Mouse (Mus musculus) erythroid progenitor cell, adult 5-6 weeks (primary cell): ENCODE measurements around the gene Klc1. TPM values are rescaled to one million over a fixed set of nuclear protein-coding genes. Genes with fewer than 3 reads are reported as not detected.

Source experiments
- ATAC-seq: replicated peaks from 2 replicates; pipeline ENCODE4 v1.8.0; 2016; ENCODE audit warnings: moderate number of reproducible peaks, mild to moderate bottlenecking, moderate TSS enrichment, inconsistent platforms; ENCODE audit not compliant: poor library complexity, low FRiP score, severe bottlenecking
- total RNA-seq, 2 experiments: library from RNA; stranded (forward) in 1 of 2; stranded (reverse) in 1 of 2; fragments of 150-400 nt in 1 of 2; fragments of 186-747, 209-891 nt in 1 of 2; gene quantifications; 2 replicates each; pipeline versions ENCODE4 v1.2.3 to v1.2.4; 2015 to 2017; ENCODE audit warnings: low replicate concordance in 2 of 2

Klc1 gene
- total RNA-seq, 2 experiments from 2014 or later = 18.0 to 63.6 TPM

GRCm38 (mm10) chr12:111769306-111769705 is 10.7 kb downstream of the Klc1 start:
- no peak for ATAC-seq

GRCm38 (mm10) chr12:111769816-111770577 is 11.3 kb downstream of the Klc1 start:
- ATAC-seq = no peak

- no peak for ATAC-seq
Measured at GRCm38 (mm10) chr12:111770651-111771050, 12.0 kb downstream of the Klc1 start.

DNA sequence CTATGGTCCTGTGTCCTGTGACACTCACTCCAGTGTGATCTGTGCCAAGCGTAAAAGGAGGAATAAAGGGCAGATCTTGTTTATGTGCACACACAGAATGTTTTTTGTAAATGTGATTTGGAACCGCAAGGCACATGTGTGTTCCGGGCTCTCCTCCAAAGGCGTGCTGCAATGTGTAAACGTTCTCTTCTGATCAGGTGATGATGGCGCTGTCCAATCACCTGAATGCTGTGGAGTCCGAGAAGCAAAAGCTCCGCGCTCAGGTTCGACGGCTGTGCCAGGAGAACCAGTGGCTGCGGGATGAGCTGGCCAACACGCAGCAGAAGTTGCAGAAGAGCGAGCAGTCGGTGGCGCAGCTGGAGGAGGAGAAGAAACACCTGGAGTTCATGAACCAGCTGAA is 15.5 kb downstream of the Klc1 start:
- no peak for ATAC-seq

DNA sequence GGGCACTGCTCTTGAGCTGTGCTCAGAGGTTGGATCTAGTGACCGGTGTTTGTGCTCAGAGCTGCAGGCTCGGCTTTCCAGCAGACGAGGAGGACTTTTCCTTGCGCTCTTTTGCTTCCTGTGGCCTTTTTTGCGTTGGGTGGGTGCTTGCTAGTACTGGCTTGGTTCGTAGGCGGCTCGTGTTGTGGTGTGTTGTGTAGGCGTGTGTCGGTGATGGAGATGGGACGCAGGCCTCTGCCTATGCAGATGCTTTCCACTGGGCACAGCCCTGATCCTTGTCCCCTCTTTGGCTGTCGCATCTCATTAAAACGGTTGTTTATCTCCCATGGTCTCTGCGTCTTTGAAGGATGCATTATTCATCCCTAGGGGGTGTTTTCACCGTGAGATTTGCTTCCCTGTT is 16.2 kb downstream of the Klc1 start:
- no peak for ATAC-seq

- ATAC-seq = no peak
Measured at GRCm38 (mm10) chr12:111777919-111778318, 19.3 kb downstream of the Klc1 start.

- no peak for ATAC-seq
Measured at GRCm38 (mm10) chr12:111779544-111779943, 20.9 kb downstream of the Klc1 start.

- no peak for ATAC-seq
Measured at GRCm38 (mm10) chr12:111785174-111785573, 26.5 kb downstream of the Klc1 start.

- ATAC-seq = no peak
Measured at GRCm38 (mm10) chr12:111787015-111787414, 28.4 kb downstream of the Klc1 start.

GRCm38 (mm10) chr12:111790090-111790489 is 31.4 kb downstream of the Klc1 start:
- no peak for ATAC-seq

- no peak for ATAC-seq
Measured at GRCm38 (mm10) chr12:111790631-111791030, 32.0 kb downstream of the Klc1 start.

DNA sequence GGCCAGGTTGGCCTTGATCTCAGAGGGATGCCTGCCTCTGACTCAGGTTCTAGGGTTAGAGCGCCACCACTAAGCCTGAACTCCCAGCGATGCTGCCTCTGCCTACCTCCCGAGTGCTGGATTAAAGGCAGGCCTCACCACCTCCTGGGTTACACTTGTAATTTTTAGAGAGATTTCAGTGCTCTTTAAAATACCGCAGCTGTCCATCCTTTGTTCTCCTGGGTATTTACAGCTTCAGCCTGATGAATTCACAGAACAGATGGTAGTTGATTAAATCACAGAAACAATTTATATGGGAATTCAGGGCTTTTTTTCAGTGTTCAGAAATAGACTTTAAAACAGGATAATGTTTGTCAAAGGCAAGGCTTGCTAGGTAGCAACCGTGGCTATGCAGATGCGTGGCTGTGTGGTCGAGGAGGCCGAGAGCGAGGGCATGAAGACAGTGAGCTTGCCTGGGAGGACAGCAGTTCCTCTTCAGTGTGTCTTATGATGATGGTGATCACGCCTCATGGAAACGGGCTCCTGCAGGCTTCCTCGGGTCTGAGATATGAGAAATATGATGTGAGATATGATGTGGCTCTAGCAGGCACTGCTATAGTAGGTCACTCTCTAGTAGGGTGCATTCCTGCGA is 32.9 kb downstream of the Klc1 start:
- no peak for ATAC-seq

- no peak for ATAC-seq
Measured at GRCm38 (mm10) chr12:111794102-111794501, 35.5 kb downstream of the Klc1 start.

DNA sequence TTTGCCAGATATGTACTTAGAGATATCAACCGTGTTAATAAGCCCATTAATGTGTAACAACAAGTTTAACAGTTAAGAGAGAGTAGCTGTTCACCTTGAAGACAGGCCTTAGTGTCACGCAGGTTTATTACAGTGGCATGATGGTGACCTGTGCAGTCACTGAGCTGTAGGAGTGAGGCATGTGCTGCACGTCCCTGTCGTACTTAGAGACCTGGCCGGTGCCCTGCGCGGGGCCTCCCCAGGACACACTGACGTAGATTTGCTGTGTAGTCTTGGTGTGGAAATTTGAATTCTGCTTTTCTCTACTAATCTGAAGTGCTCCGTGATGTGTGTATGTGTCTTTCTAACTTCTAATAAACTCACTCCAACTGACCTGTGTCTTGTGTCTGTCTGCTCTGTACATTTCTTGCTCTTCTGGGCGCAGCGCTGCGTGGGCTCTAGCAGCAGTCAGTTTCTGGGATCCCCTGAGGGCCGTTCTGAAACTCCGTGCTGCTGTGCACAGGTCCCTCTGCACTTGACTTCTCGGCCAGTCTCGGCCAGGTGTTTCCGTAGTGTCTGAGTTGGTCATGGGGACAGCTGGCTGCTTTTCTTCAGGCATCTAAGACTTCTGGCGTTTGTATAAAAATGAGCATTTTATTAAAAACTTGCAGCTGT is 36.0 kb downstream of the Klc1 start:
- no peak for ATAC-seq

GRCm38 (mm10) chr12:111795180-111795895 is 36.7 kb downstream of the Klc1 start:
- ATAC-seq = no peak

- ATAC-seq = no peak
Measured at GRCm38 (mm10) chr12:111797251-111797650, 38.6 kb downstream of the Klc1 start.

DNA sequence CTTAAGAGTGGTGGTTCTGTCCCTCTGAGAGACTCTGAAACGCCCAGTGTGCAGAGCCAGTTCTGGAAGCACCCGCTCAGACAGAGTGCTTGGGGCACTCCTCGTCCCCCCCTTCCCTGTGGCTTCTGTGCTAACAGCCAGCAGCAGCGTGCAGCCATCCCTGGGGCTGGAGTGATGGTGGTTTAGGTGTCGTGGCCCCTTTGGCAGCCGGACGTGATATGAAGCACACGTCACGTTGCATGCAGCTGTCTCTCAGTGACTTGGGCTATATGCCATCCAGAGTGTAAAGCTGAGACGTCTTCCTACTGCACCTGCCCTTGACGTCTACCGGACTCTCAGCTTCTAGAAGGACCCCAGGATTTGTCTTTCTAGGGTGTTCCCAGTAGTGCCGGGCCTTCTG is 39.8 kb downstream of the Klc1 start:
- ATAC-seq = no peak

DNA sequence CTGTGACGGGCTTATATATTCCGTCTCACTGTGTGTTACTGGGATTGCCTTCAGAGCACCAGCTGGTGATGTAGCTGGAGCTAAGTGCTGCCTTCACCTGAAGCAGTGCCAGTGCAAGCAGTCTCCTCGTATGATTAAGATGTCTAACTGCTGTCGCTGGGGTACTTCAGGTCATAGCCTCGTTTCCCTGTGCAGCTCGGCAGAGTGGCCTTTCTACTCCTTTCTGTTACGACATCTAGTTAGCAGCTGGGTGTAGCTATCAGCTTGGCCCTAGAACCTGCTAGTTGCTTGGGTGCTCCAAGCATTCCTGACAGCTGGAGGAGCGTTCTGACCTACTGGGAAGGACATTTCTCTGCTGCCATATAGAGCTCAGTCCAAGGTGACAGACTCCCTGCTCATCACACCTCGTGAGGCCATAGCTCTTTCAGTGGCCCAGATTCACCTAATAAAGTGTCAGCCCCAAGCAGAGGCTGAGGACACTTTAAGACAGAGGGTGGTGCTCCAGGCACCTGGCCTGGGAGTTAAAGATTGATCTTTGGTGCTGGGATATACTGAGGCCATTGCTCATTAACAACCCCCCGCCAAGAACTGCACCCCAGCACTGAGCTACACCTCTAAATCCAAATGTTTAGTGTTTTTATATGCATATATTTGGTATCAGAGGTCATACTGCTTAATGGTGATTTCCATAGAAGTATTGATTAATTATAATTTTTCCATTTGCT is 42.0 kb downstream of the Klc1 start:
- no peak for ATAC-seq

DNA sequence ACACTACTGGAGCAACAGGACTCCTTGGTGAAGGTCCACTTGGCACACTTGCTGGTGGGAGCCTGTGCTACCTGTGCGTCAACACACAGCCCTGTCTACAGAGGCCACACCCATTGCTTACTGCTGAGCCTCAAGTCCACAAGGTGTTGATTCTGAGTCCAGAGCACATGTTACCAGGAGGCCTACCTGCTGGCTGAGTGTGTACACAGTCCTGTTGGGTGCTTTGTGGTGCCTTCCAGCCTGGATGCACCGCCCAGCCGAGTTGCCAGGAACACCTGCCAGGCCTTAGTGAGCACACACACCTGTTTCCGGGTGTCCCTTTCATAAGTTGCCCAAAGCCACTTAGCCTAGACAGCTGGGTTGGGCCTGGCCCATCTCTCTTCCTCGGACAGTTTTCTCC is 44.9 kb downstream of the Klc1 start:
- no peak for ATAC-seq

- no peak for ATAC-seq
Measured at GRCm38 (mm10) chr12:111808775-111809174, 50.1 kb downstream of the Klc1 start.
